Mouse (Mus musculus): ENCODE data around the gene Tigd4.

DNA sequence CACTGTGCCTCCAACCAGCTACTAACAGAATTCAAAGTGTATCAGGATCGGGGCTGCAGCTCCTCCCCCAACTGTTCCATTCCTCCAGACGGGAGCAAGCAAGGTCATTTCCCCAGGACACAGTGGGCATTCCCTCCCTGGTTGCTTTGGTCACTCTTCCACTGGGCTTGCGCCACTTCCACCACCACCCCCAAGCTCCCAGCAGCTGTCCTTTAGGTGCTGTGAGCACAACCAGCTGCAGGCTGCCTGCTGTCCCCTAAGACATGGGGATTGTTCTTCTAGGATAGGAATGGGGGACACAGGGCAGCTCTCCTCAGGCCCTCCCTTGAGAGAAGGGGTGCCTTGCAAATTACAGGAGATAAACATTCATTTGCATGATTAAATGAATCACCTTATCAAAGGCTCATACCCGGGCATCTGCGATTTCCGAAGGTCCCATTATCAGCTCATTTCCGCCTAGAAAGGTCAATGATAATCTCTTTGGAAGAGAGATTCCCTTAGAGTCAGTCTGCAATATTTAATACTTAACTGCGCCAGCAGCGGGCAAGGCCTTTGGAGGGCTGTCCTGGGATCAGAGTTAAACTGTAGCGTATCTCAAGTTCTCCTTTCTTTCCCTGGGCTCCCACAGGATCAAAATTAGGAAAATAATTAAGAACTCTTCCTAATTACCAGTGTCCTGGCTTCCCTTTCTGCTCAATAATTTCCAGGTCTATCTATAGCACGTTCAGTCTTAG, 46.6 kb downstream of the Tigd4 start:
- TF ChIP-seq POLR2A (IDR thresholded peaks at IDR 0.05; ENCODE audit: low read depth, low read length) (no peak), ZMIZ1 (IDR thresholded peaks at IDR 0.05; ENCODE audit: low read depth, low read length) (no peak), CTCF (conservative IDR thresholded peaks at IDR 0.05 in 1 of 2, IDR thresholded peaks at IDR 0.05 in 1 of 2; ENCODE audit: low read depth in 2 of 2, low read length in 2 of 2) (no peak)

Measured in CH12.LX (cell line).